Mouse (Mus musculus): ENCODE data around the gene Tmem209. TPM values are rescaled to one million over a fixed set of nuclear protein-coding genes. Genes with fewer than 3 reads are reported as not detected.

Tmem209 gene
- polyA plus RNA-seq (2014; fragmentation: Nextera tagmentation; extraction: Ambion mirVana) = 31.0 and 36.9 TPM in 2 replicates

GRCm38 (mm10) chr6:30509265-30510239, at the start of gene Tmem209, which contains the start of gene Ssmem1:
TSS of gene Tmem209 (minus strand) at chr6:30509783.
TSS of gene Ssmem1 (plus strand) at chr6:30509849.
- peak; percentile 99 for ATAC-seq (ENCODE audit: low read depth)
- peaks cover 26% of the 10 kb centered on the region for H3K36me3 ChIP-seq (ENCODE audit: control insufficient read depth, insufficient read depth, low read length)
- H3K4me2 ChIP-seq (ENCODE audit: low read depth, low read length) = peak within 1 kb of the TSS; percentile 64
- H3K4me3 ChIP-seq (ENCODE audit: low read depth, low read length) = peak within 1 kb of the TSS; percentile 50
- H3K27me3 ChIP-seq (replicated peaks; ENCODE audit: control insufficient read depth, insufficient read depth, low read length) = no peaks in the 10 kb centered on the region
- no peaks in the 10 kb centered on the region for H3K9me3 ChIP-seq (ENCODE audit: control insufficient read depth, low read length)
- H3K9ac ChIP-seq (ENCODE audit: low read depth, low read length) = peak within 1 kb of the TSS; percentile 82
- peaks cover 14% of the 10 kb centered on the region for H3K4me1 ChIP-seq (ENCODE audit: control insufficient read depth, insufficient read depth, low read length)
- DNase-seq (ENCODE audit: low spot score) = peak; percentile 99
- WGBS = under 1% methylated on average over 37 of the region's 37 CpGs
- H3K27ac ChIP-seq (replicated peaks; ENCODE audit: low read depth, low read length) = peak within 1 kb of the TSS; percentile 96

- Histone ChIP-seq H3K9ac (ENCODE audit: low read depth, low read length) (no peak overlapping the region), H3K36me3 (ENCODE audit: control insufficient read depth, insufficient read depth, low read length) (no peaks in the 10 kb centered on the region), H3K27ac (replicated peaks; ENCODE audit: low read depth, low read length) (0 out of 2 replicates have a peak overlapping the region, but pooled peaks have one; percentile 8), H3K27me3 (replicated peaks; ENCODE audit: control insufficient read depth, insufficient read depth, low read length) (no peaks in the 10 kb centered on the region), H3K4me2 (ENCODE audit: low read depth, low read length) (no peak overlapping the region), H3K4me3 (ENCODE audit: low read depth, low read length) (no peak overlapping the region), H3K4me1 (ENCODE audit: control insufficient read depth, insufficient read depth, low read length) (peaks cover 20% of the 10 kb centered on the region), H3K9me3 (ENCODE audit: control insufficient read depth, low read length) (no peaks in the 10 kb centered on the region)
- ATAC-seq (ENCODE audit: low read depth) (peak; percentile 76), DNase-seq (ENCODE audit: low spot score) (peak; percentile 89)
- 9% methylated on average over 5 of the region's 9 CpGs for WGBS
Measured at GRCm38 (mm10) chr6:30556080-30556479, 46.5 kb upstream of the Tmem209 start.

- Histone ChIP-seq H3K27ac (replicated peaks; ENCODE audit: low read depth, low read length) (peak overlapping the region; percentile 28; the same call in 1 of the 2 replicates), H3K9ac (ENCODE audit: low read depth, low read length) (no peak overlapping the region), H3K4me3 (ENCODE audit: low read depth, low read length) (no peak overlapping the region), H3K36me3 (ENCODE audit: control insufficient read depth, insufficient read depth, low read length) (no peaks in the 10 kb centered on the region), H3K4me1 (ENCODE audit: control insufficient read depth, insufficient read depth, low read length) (peaks cover 28% of the 10 kb centered on the region), H3K9me3 (ENCODE audit: control insufficient read depth, low read length) (no peaks in the 10 kb centered on the region), H3K4me2 (ENCODE audit: low read depth, low read length) (no peak overlapping the region), H3K27me3 (replicated peaks; ENCODE audit: control insufficient read depth, insufficient read depth, low read length) (no peaks in the 10 kb centered on the region)
- no peak for DNase-seq (ENCODE audit: low spot score)
- ATAC-seq (ENCODE audit: low read depth) = no peak
- WGBS = 86% methylated on average over 5 of the region's 5 CpGs
Measured at GRCm38 (mm10) chr6:30554621-30555170, 45.1 kb upstream of the Tmem209 start.

GRCm38 (mm10) chr6:30554092-30554491, 44.5 kb upstream of the Tmem209 start:
- ATAC-seq (ENCODE audit: low read depth) (no peak), DNase-seq (ENCODE audit: low spot score) (no peak)
- Histone ChIP-seq H3K36me3 (ENCODE audit: control insufficient read depth, insufficient read depth, low read length) (no peaks in the 10 kb centered on the region), H3K4me3 (ENCODE audit: low read depth, low read length) (no peak overlapping the region), H3K4me1 (ENCODE audit: control insufficient read depth, insufficient read depth, low read length) (peaks cover 34% of the 10 kb centered on the region), H3K27me3 (replicated peaks; ENCODE audit: control insufficient read depth, insufficient read depth, low read length) (no peaks in the 10 kb centered on the region), H3K9me3 (ENCODE audit: control insufficient read depth, low read length) (no peaks in the 10 kb centered on the region), H3K27ac (replicated peaks; ENCODE audit: low read depth, low read length) (peak overlapping the region; percentile 93), H3K9ac (ENCODE audit: low read depth, low read length) (no peak overlapping the region), H3K4me2 (ENCODE audit: low read depth, low read length) (no peak overlapping the region)
- 91% methylated on average over 5 of the region's 5 CpGs for WGBS

- Histone ChIP-seq H3K9ac (ENCODE audit: low read depth, low read length) (no peak overlapping the region), H3K9me3 (ENCODE audit: control insufficient read depth, low read length) (no peaks in the 10 kb centered on the region), H3K4me2 (ENCODE audit: low read depth, low read length) (no peak overlapping the region), H3K4me3 (ENCODE audit: low read depth, low read length) (no peak overlapping the region), H3K36me3 (ENCODE audit: control insufficient read depth, insufficient read depth, low read length) (no peaks in the 10 kb centered on the region), H3K4me1 (ENCODE audit: control insufficient read depth, insufficient read depth, low read length) (peaks cover 40% of the 10 kb centered on the region), H3K27ac (replicated peaks; ENCODE audit: low read depth, low read length) (peak overlapping the region; percentile 93), H3K27me3 (replicated peaks; ENCODE audit: control insufficient read depth, insufficient read depth, low read length) (no peaks in the 10 kb centered on the region)
- ATAC-seq (ENCODE audit: low read depth) (no peak), DNase-seq (ENCODE audit: low spot score) (no peak)
- WGBS = 63% methylated on average over 7 of the region's 7 CpGs
Measured at GRCm38 (mm10) chr6:30553381-30554010, 43.9 kb upstream of the Tmem209 start.

- Histone ChIP-seq H3K4me2 (ENCODE audit: low read depth, low read length) (peak overlapping the region; percentile 46), H3K27ac (replicated peaks; ENCODE audit: low read depth, low read length) (peak overlapping the region; percentile 93), H3K9ac (ENCODE audit: low read depth, low read length) (peak overlapping the region; percentile 5; the same call in 1 of the 2 replicates)
Measured at GRCm38 (mm10) chr6:30552628-30553027, 43.0 kb upstream of the Tmem209 start.

GRCm38 (mm10) chr6:30551644-30552580, 42.3 kb upstream of the Tmem209 start:
- peaks cover 54% of the 10 kb centered on the region for H3K4me1 ChIP-seq (ENCODE audit: control insufficient read depth, insufficient read depth, low read length)

More at GRCm38 (mm10) chr6:30552628-30553027, 43.0 kb upstream of the Tmem209 start:
- Histone ChIP-seq H3K27me3 (replicated peaks; ENCODE audit: control insufficient read depth, insufficient read depth, low read length) (no peaks in the 10 kb centered on the region), H3K9me3 (ENCODE audit: control insufficient read depth, low read length) (no peaks in the 10 kb centered on the region), H3K36me3 (ENCODE audit: control insufficient read depth, insufficient read depth, low read length) (no peaks in the 10 kb centered on the region), H3K4me3 (ENCODE audit: low read depth, low read length) (no peak overlapping the region), H3K4me1 (ENCODE audit: control insufficient read depth, insufficient read depth, low read length) (peaks cover 49% of the 10 kb centered on the region)
- DNase-seq (ENCODE audit: low spot score) (no peak), ATAC-seq (ENCODE audit: low read depth) (no peak)
- whole genome bisulfite sequencing = 39% methylated on average over 6 of the region's 6 CpGs

More at GRCm38 (mm10) chr6:30551644-30552580, 42.3 kb upstream of the Tmem209 start:
- no peaks in the 10 kb centered on the region for H3K36me3 ChIP-seq (ENCODE audit: control insufficient read depth, insufficient read depth, low read length)
- peak overlapping the region; percentile 51; the same call in 1 of the 2 replicates for H3K9ac ChIP-seq (ENCODE audit: low read depth, low read length)
- ATAC-seq (ENCODE audit: low read depth) (peak; percentile 5; the same call in 1 of the 2 replicates), DNase-seq (ENCODE audit: low spot score) (peak; percentile 91)
- WGBS = 21% methylated on average over 23 of the region's 23 CpGs
- peak overlapping the region; percentile 93 for H3K27ac ChIP-seq (replicated peaks; ENCODE audit: low read depth, low read length)
- H3K9me3 ChIP-seq (ENCODE audit: control insufficient read depth, low read length) = no peaks in the 10 kb centered on the region
- H3K4me2 ChIP-seq (ENCODE audit: low read depth, low read length) = peak overlapping the region; percentile 46
- no peaks in the 10 kb centered on the region for H3K27me3 ChIP-seq (replicated peaks; ENCODE audit: control insufficient read depth, insufficient read depth, low read length)
- H3K4me3 ChIP-seq (ENCODE audit: low read depth, low read length) = no peak overlapping the region

Data from embryonic facial prominence, embryonic 14.5 days (tissue).